Mouse (Mus musculus): ENCODE measurements around the gene Aplp1. TPM values are rescaled to one million over a fixed set of nuclear protein-coding genes. Genes with fewer than 3 reads are reported as not detected.

Aplp1 gene
- total RNA-seq (2023; ENCODE audit: inconsistent age) = not detected in 4 replicates

DNA sequence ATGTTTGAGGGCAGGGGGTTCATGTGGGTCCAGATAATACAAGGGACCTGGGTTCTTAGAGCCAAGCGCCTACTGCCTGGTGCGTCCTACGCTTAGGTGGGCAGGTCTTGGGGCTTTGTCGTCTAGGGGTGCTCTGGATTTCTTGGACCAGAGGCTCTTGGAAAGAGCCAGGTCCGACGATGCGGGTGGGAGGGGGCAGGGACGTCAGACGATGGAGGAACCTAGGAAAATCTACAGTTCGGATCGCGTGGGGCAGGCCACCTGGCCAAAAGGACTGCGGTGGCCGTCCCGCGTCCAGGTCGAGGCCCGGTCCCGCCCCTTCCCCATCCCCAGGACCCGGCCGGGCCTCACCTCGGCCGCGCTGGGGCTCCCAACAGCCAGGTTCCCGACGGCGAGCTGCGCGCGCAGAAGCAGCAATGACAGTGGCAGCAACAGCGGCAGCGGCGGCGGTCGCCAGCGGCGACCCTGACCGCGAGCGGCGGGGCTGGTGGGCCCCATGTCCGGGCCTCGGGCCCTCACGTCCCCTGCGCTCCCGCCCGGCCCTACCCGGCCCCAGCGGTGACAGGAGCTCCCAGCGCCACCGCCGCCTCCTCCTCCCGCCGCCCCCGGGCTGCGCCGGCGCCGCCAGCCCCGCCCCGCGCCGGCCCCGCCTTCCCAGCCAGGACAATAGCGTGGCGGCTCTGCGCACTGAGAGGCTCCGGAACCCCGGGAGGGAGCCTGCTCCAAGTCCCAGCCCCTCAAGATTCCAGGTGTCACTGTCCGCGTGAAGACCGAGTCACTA lies at the start of gene Aplp1:
Aplp1 (minus strand) TSS at position 565 of the 781 bp plus-strand sequence.

GRCm38 (mm10) chr7:30493401-30493931 lies 48.1 kb upstream of the Aplp1 start, which contains the start of gene Prodh2:
TSS of gene Prodh2 (plus strand) at chr7:30493622.

GRCm38 (mm10) chr7:30457629-30458330 lies 12.4 kb upstream of the Aplp1 start, which contains the start of the genes Kirrel2 and Nphs1:
TSS of gene Kirrel2 (minus strand) at chr7:30457690.
TSS of gene Nphs1 (plus strand) at chr7:30458315.

GRCm38 (mm10) chr7:30421175-30421889 lies 24.0 kb downstream of the Aplp1 start, which contains the start of gene Nfkbid:
TSS of gene Nfkbid (plus strand) at chr7:30421732.

DNA sequence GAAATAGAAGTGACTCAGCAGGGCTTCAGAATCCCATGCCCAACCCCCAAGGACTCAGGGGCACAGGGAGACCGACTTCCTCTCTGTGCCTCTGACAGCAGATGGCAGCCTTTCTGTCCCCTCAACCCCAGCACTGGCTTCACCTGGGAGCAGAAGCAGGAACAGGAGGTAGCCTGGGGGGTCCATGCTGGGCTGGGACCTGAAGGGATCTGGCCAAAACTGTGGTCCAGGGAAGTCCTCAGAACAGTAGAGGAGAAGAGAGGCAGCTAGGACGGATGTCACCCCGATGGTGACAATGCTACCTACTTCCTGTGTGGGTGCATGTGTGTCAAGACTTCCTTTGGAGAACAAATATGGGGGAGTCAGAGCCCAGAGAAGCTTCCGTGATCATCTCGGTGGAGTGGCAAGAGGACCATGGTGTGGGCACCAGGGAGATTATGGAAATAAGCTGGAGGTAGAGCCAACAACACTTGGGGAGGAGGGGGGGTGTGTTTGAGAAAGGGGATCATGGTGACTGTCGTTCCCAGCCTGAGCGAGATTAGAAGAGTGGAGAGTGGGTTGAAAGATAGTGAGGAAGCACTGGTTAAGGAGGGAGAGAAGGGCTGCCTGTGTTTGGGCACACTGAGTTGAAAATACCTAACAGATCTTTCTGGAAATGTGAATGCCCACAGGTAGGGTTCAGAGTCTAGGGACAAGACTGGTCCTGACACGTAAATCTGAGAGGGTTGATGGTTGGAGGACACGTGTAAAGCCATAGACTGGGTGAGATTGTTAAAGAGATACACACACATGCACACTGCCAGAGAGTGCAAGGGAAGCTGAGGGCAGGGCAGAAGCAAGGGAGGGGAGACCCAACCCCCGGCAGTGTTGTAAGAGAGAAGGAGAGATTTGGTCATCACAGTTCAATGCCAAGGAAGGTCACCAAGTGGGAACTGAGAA lies 25.5 kb downstream of the Aplp1 start, which contains the start of gene Hcst:
Hcst (minus strand) TSS at position 294 of the 939 bp plus-strand sequence.

DNA sequence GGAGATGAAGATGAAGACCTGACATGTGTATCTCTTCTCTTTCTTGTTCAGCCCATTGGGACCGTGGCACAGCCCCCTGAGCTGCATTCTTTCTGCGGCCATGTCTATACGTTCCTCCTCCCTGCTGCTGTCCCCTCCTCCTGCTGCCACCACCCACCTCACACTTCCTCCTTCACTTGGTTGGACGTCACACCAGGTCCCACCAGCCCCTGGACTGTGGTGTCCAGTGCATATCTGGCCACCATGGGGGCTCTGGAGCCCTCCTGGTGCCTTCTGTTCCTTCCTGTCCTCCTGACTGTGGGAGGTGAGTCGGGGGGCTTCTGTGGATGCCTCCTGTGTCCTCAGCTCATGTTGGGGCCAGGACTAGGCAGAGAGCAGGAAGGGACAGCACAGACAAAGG lies 31.7 kb downstream of the Aplp1 start, which contains the start of gene Tyrobp:
Tyrobp (plus strand) TSS at position 165 of the 400 bp plus-strand sequence.

Other genes with a start within 250 kb of the Aplp1 start
- 176 to 190 TPM (median 187 TPM) in 4 replicates for gene Capns1, start 246.7 kb downstream of the Aplp1 start, total RNA-seq (2023; ENCODE audit: inconsistent age)
- 33.3 to 43.1 TPM (median 37.9 TPM) in 4 replicates for gene Polr2i, start 213.6 kb downstream of the Aplp1 start, total RNA-seq (2023; ENCODE audit: inconsistent age)
- 30.3 to 41.6 TPM (median 35.2 TPM) in 4 replicates for gene Tbcb, start 213.3 kb downstream of the Aplp1 start, total RNA-seq (2023; ENCODE audit: inconsistent age)
- gene Ovol3, start 209.8 kb downstream of the Aplp1 start, total RNA-seq (2023; ENCODE audit: inconsistent age) = not detected in 4 replicates
- gene Thap8, start 165.4 kb downstream of the Aplp1 start, total RNA-seq (2023; ENCODE audit: inconsistent age) = 1.1 to 2.1 TPM (median 1.7 TPM) in 4 replicates
- 6.2 to 10.2 TPM (median 6.8 TPM) in 4 replicates for gene Wdr62, start 165.1 kb downstream of the Aplp1 start, total RNA-seq (2023; ENCODE audit: inconsistent age)
- gene Clip3, start 153.8 kb downstream of the Aplp1 start, total RNA-seq (2023; ENCODE audit: inconsistent age) = not detected in 4 replicates
- gene Alkbh6, start 136.8 kb downstream of the Aplp1 start, total RNA-seq (2023; ENCODE audit: inconsistent age) = 78.4 to 86.3 TPM (median 81.5 TPM) in 4 replicates
- gene Syne4, start 130.7 kb downstream of the Aplp1 start, total RNA-seq (2023; ENCODE audit: inconsistent age) = 6.4 to 7.9 TPM (median 6.8 TPM) in 4 replicates
- gene E130208F15Rik, start 123.8 kb downstream of the Aplp1 start, total RNA-seq (2023; ENCODE audit: inconsistent age) = 4.3 to 7.0 TPM (median 5.0 TPM) in 4 replicates
- gene Sdhaf1, start 121.6 kb downstream of the Aplp1 start, total RNA-seq (2023; ENCODE audit: inconsistent age) = 17.6 to 23.6 TPM (median 21.4 TPM) in 4 replicates
- gene Lrfn3, start 82.8 kb downstream of the Aplp1 start, total RNA-seq (2023; ENCODE audit: inconsistent age) = not detected in 4 replicates
- 70.1 to 84.0 TPM (median 75.8 TPM) in 4 replicates for gene Tyrobp, start 31.8 kb downstream of the Aplp1 start, total RNA-seq (2023; ENCODE audit: inconsistent age)
- gene Hcst, start 25.7 kb downstream of the Aplp1 start, total RNA-seq (2023; ENCODE audit: inconsistent age) = 39.7 to 48.5 TPM (median 46.1 TPM) in 4 replicates
- gene Nfkbid, start 23.8 kb downstream of the Aplp1 start, total RNA-seq (2023; ENCODE audit: inconsistent age) = 301 to 337 TPM (median 313 TPM) in 4 replicates
- gene Kirrel2, start 12.2 kb upstream of the Aplp1 start, total RNA-seq (2023; ENCODE audit: inconsistent age) = not detected in 4 replicates
- gene Nphs1, start 12.8 kb upstream of the Aplp1 start, total RNA-seq (2023; ENCODE audit: inconsistent age) = not detected in 4 replicates
- gene Prodh2, start 48.1 kb upstream of the Aplp1 start, total RNA-seq (2023; ENCODE audit: inconsistent age) = not detected in 4 replicates
- 11.3 to 15.9 TPM (median 12.8 TPM) in 4 replicates for gene Arhgap33, start 89.5 kb upstream of the Aplp1 start, total RNA-seq (2023; ENCODE audit: inconsistent age)
- gene Hspb6, start 106.6 kb upstream of the Aplp1 start, total RNA-seq (2023; ENCODE audit: inconsistent age) = 1.6 to 3.7 TPM (median 2.0 TPM) in 4 replicates
- 11.8 to 20.0 TPM (median 14.2 TPM) in 4 replicates for gene Proser3, start 106.8 kb upstream of the Aplp1 start, total RNA-seq (2023; ENCODE audit: inconsistent age)
- gene Lin37, start 114.3 kb upstream of the Aplp1 start, total RNA-seq (2023; ENCODE audit: inconsistent age) = 38.2 to 49.8 TPM (median 44.0 TPM) in 4 replicates
- 98.1 to 127 TPM (median 108 TPM) in 4 replicates for gene U2af1l4, start 117.8 kb upstream of the Aplp1 start, total RNA-seq (2023; ENCODE audit: inconsistent age)
- gene Gm49396, start 117.8 kb upstream of the Aplp1 start, total RNA-seq (2023; ENCODE audit: inconsistent age) = 9.7 to 14.5 TPM (median 10.9 TPM) in 4 replicates
- 130 to 155 TPM (median 145 TPM) in 4 replicates for gene Psenen, start 118.1 kb upstream of the Aplp1 start, total RNA-seq (2023; ENCODE audit: inconsistent age)
- 7.7 to 12.0 TPM (median 8.8 TPM) in 4 replicates for gene Igflr1, start 119.9 kb upstream of the Aplp1 start, total RNA-seq (2023; ENCODE audit: inconsistent age)
- 95.8 to 120 TPM (median 111 TPM) in 4 replicates for gene Kmt2b, start 143.2 kb upstream of the Aplp1 start, total RNA-seq (2023; ENCODE audit: inconsistent age)
- 1.0 to 1.6 TPM (median 1.2 TPM) in 4 replicates for gene Zbtb32, start 153.4 kb upstream of the Aplp1 start, total RNA-seq (2023; ENCODE audit: inconsistent age)
- 0.48 to 0.71 TPM (median 0.48 TPM) in 3 of 4 replicates, not detected in the other for gene Upk1a, start 167.3 kb upstream of the Aplp1 start, total RNA-seq (2023; ENCODE audit: inconsistent age)
- gene Cox6b1, start 180.6 kb upstream of the Aplp1 start, total RNA-seq (2023; ENCODE audit: inconsistent age) = 203 to 268 TPM (median 215 TPM) in 4 replicates
- gene Etv2, start 190.3 kb upstream of the Aplp1 start, total RNA-seq (2023; ENCODE audit: inconsistent age) = not detected in 4 replicates
- 91.1 to 103 TPM (median 95.7 TPM) in 4 replicates for gene Rbm42, start 204.8 kb upstream of the Aplp1 start, total RNA-seq (2023; ENCODE audit: inconsistent age)
- 54.9 to 62.9 TPM (median 59.7 TPM) in 4 replicates for gene Haus5, start 219.5 kb upstream of the Aplp1 start, total RNA-seq (2023; ENCODE audit: inconsistent age)
- not detected in 4 replicates for gene Pmis2, start 226.1 kb upstream of the Aplp1 start, total RNA-seq (2023; ENCODE audit: inconsistent age)